Mouse (Mus musculus) stomach, embryonic 16.5 days (tissue): Measurements from ENCODE around the gene Gm45711. TPM values are rescaled to one million over a fixed set of nuclear protein-coding genes. Genes with fewer than 3 reads are reported as not detected.
"Not testable (repeated sequence)": the region's sequence is repeated elsewhere in the genome, so short reads cannot be mapped to it uniquely, and the experiment has no call there.

Experiments
- ATAC-seq: fragments of 200-750 bp; cut with Nextera tagmentation; 2 replicates; pipeline ENCODE4 v1.8.0; 2017; ENCODE audit warnings: moderate number of reproducible peaks, moderate TSS enrichment; ENCODE audit not compliant: insufficient read depth, low FRiP score
- H3K27ac ChIP-seq: fragments of 300-500 bp; sonication (generic); 2 replicates; pipeline ENCODE4 v1.5.1; 2014; ENCODE audit warnings: low read length
- H3K27me3 ChIP-seq: fragments of 300-500 bp; sonication (generic); 2 replicates; pipeline ENCODE4 v1.6.1; 2014; ENCODE audit warnings: low read length, control low read depth, mixed read lengths; ENCODE audit not compliant: control insufficient read depth, insufficient read depth
- H3K36me3 ChIP-seq: fragments of 300-500 bp; sonication (generic); 2 replicates; pipeline ENCODE4 v1.6.1; 2014; ENCODE audit warnings: low read length; ENCODE audit not compliant: control insufficient read depth, insufficient read depth
- H3K4me1 ChIP-seq: fragments of 300-500 bp; sonication (generic); 2 replicates; pipeline ENCODE4 v1.6.1; 2014; ENCODE audit warnings: low read length, control low read depth, mixed read lengths; ENCODE audit not compliant: control insufficient read depth, insufficient read depth
- H3K4me2 ChIP-seq: fragments of 300-500 bp; sonication (generic); 2 replicates; pipeline ENCODE4 v1.6.1; 2014; ENCODE audit warnings: low read depth, low read length, mixed read lengths
- H3K4me3 ChIP-seq: fragments of 300-500 bp; sonication (generic); replicated peaks from 2 replicates; pipeline ENCODE4 v1.5.1; 2014; ENCODE audit warnings: mild to moderate bottlenecking, low read length
- H3K9ac ChIP-seq: fragments of 300-500 bp; sonication (generic); 2 replicates; pipeline ENCODE4 v1.6.1; 2014; ENCODE audit warnings: low read length
- H3K9me3 ChIP-seq: fragments of 300-500 bp; sonication (generic); replicated peaks from 2 replicates; pipeline ENCODE4 v1.6.1; 2016; ENCODE audit warnings: low read length, control low read depth; ENCODE audit not compliant: control insufficient read depth
- WGBS: fragments of 180-500 bp; shearing (Covaris S2); extraction: QIAGEN DNeasy Blood & Tissue Kit; methylation state at CpG from one replicate; pipeline ENCODE4 v1.1.7; 2014; 5-methylcytosine and 5-hydroxymethylcytosine counted together
- polyA plus RNA-seq: library from polyadenylated mRNA; unstranded; fragments of >200 nt; fragmentation: Nextera tagmentation; extraction: Ambion mirVana; gene quantifications from 2 replicates; pipeline ENCODE4 v1.2.1, GENCODE M21; 2015

Gm45711 gene
- polyA plus RNA-seq, 1 experiment from 2014 or later, result not detected

- Histone ChIP-seq H3K4me3 (no peak overlapping the region), H3K36me3 (no peaks in the 10 kb centered on the region), H3K27ac (no peak overlapping the region), H3K4me1 (no peaks in the 10 kb centered on the region), H3K9me3 (no peaks in the 10 kb centered on the region), H3K4me2 (no peak overlapping the region), H3K27me3 (no peaks in the 10 kb centered on the region), H3K9ac (no peak overlapping the region)
- WGBS, result 53% methylated on average over 5 of the region's 5 CpGs
- no peak for ATAC-seq
Observed at GRCm38 (mm10) chr8:104333786-104334185, 23.9 kb upstream of the Gm45711 start.

GRCm38 (mm10) chr8:104332665-104333631 lies 23.1 kb upstream of the Gm45711 start:
- no peak overlapping the region for H3K27ac ChIP-seq
- H3K9me3 ChIP-seq, result no peaks in the 10 kb centered on the region
- ATAC-seq, result no peak
- WGBS, result 70% methylated on average over 5 of the region's 5 CpGs
- H3K4me2 ChIP-seq, result no peak overlapping the region
- no peak overlapping the region for H3K4me3 ChIP-seq
- no peak overlapping the region for H3K9ac ChIP-seq
- no peaks in the 10 kb centered on the region for H3K27me3 ChIP-seq
- H3K4me1 ChIP-seq, result no peaks in the 10 kb centered on the region
- no peaks in the 10 kb centered on the region for H3K36me3 ChIP-seq

- not testable (repeated sequence) for ATAC-seq, H3K9ac ChIP-seq, H3K4me2 ChIP-seq, H3K4me1 ChIP-seq, H3K36me3 ChIP-seq, H3K27ac ChIP-seq, H3K4me3 ChIP-seq, H3K9me3 ChIP-seq, H3K27me3 ChIP-seq
- 88% methylated on average over 12 of the region's 12 CpGs for WGBS
Observed at GRCm38 (mm10) chr8:104321930-104322329, 12.0 kb upstream of the Gm45711 start, which contains the start of gene Cmtm2b. Gene Cmtm2b, plus strand, starts transcription at chr8:104322230.

GRCm38 (mm10) chr8:104321267-104321666 lies 11.4 kb upstream of the Gm45711 start, which contains the start of gene Gm11020:
Gene Gm11020, plus strand, starts transcription at chr8:104321567.
- not testable (repeated sequence) for H3K27ac ChIP-seq, H3K27me3 ChIP-seq, H3K9me3 ChIP-seq, H3K4me2 ChIP-seq, H3K4me1 ChIP-seq, H3K4me3 ChIP-seq, ATAC-seq, H3K9ac ChIP-seq, H3K36me3 ChIP-seq
- WGBS, result 84% methylated on average over 9 of the region's 11 CpGs

DNA sequence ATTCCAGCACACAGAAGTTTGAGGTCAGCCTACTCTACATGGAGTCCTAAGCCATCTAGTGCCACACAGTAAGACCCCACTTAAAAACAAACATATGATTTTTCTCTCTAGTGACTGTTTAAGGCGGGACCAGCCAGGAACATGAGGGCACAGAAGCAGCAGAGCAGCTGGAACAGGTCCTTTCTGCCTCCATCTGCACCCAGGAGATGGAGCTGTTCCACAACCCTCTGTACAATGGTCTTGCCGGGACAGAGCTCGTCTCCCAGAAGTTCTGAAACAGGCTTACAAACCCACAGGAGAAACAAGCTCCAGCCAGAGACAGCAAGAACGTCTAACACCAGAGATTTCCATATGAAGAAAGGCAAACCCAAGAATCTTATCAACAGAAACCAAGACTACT lies 3.4 kb upstream of the Gm45711 start:
- H3K9ac ChIP-seq, result no peak overlapping the region
- H3K4me1 ChIP-seq, result no peaks in the 10 kb centered on the region
- WGBS, result 51% methylated on average over 4 of the region's 4 CpGs

GRCm38 (mm10) chr8:104312023-104312422 lies 2.1 kb upstream of the Gm45711 start:
- H3K27me3 ChIP-seq, H3K27ac ChIP-seq, H3K9me3 ChIP-seq, H3K9ac ChIP-seq, ATAC-seq, H3K4me1 ChIP-seq, H3K4me2 ChIP-seq, H3K36me3 ChIP-seq, H3K4me3 ChIP-seq: not testable (repeated sequence)
- 88% methylated on average over 3 of the region's 3 CpGs for WGBS

More for the DNA sequence above, 3.4 kb upstream of the Gm45711 start:
- Histone ChIP-seq H3K27me3 (no peaks in the 10 kb centered on the region), H3K4me2 (no peak overlapping the region), H3K4me3 (no peak overlapping the region), H3K9me3 (no peaks in the 10 kb centered on the region), H3K27ac (no peak overlapping the region), H3K36me3 (no peaks in the 10 kb centered on the region)
- ATAC-seq, result no peak

DNA sequence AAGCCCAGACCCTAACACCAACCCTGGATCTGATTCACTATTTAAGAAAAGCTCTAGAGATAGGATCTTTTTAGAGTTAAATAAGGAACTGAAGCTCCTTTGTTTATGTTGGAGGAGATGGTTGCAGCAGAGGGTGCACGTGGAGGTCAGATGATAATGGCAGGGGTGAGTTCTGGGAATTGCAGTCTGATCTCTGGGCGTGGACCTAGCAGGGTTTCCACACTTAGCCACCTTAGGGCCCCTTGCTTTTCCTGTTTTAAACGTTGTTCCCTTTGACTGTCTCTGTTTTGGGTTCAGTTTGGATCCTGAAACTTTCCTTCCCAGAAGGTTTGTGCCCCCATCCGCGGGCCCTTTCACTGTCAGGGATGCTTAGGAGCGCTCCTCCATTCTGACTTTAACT lies 1.5 kb downstream of the Gm45711 start:
- not testable (repeated sequence) for H3K27me3 ChIP-seq, ATAC-seq, H3K27ac ChIP-seq, H3K9me3 ChIP-seq, H3K9ac ChIP-seq, H3K4me2 ChIP-seq, H3K4me3 ChIP-seq, H3K36me3 ChIP-seq, H3K4me1 ChIP-seq
- WGBS, result 47% methylated on average over 6 of the region's 6 CpGs

DNA sequence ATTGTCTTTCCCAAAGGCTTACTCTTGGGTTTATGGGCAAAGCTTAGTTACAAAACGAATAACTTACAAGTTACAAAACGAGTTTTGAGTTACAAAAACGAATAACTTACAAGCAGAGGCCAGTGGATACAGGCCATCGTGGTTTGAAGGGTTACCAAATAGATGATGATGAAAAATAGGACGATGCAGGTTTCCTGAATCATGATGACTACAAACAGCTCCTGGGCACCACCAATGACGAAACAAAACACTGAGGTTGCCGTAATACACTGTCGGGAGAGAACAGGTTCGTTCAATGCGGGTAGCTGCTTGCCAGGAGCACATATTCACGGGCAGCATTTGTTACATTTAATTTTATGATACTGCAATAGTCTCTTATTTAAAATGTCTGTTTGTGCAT lies 4.9 kb downstream of the Gm45711 start:
- ATAC-seq, result no peak
- Histone ChIP-seq H3K36me3 (no peaks in the 10 kb centered on the region), H3K9me3 (no peaks in the 10 kb centered on the region), H3K27ac (no peak overlapping the region), H3K4me2 (no peak overlapping the region), H3K9ac (no peak overlapping the region), H3K4me1 (no peaks in the 10 kb centered on the region), H3K4me3 (no peak overlapping the region), H3K27me3 (no peaks in the 10 kb centered on the region)
- WGBS, result 87% methylated on average over 11 of the region's 11 CpGs

DNA sequence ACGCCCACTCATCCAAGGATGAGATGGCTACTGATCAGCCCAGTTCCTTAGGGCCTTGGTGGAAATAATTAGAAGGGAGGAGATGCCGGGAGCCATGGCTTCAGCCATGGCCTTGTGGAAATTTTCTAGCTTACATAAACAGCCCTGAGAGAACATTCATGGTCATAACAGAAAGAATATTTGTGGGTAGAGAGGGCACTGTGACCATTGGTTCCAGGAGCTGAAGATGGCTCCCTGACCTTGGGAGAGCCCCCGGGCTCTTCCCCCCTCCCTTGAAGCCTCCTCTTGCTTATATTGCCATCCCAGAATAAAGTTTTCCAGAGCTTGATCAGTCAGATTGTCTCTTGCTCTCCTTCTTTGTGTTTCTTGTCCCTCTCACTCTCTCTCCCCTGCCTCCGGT lies 7.3 kb downstream of the Gm45711 start:
- not testable (repeated sequence) for H3K9me3 ChIP-seq, H3K9ac ChIP-seq, H3K36me3 ChIP-seq, H3K4me2 ChIP-seq, H3K4me3 ChIP-seq, H3K27ac ChIP-seq, H3K27me3 ChIP-seq, ATAC-seq, H3K4me1 ChIP-seq
- 94% methylated on average over 4 of the region's 4 CpGs for WGBS
